Mouse (Mus musculus) colon, adult 2 months (tissue): ENCODE data around the gene Amigo1. TPM values are rescaled to one million over a fixed set of nuclear protein-coding genes. Genes with fewer than 3 reads are reported as not detected.

Source experiments
- polyA plus RNA-seq: library from polyadenylated mRNA; depleted of rRNA; stranded (reverse); fragments of >200 nt; gene quantifications from 2 replicates; pipeline ENCODE4 v1.2.3, GENCODE M21; 2012; rRNA removed

Amigo1 gene
- 34.4 and 35.8 TPM in 2 replicates for polyA plus RNA-seq

GRCm38 (mm10) chr3:108186098-108187047 is at the start of gene Amigo1:
Amigo1 (plus strand) TSS chr3:108186335.

DNA sequence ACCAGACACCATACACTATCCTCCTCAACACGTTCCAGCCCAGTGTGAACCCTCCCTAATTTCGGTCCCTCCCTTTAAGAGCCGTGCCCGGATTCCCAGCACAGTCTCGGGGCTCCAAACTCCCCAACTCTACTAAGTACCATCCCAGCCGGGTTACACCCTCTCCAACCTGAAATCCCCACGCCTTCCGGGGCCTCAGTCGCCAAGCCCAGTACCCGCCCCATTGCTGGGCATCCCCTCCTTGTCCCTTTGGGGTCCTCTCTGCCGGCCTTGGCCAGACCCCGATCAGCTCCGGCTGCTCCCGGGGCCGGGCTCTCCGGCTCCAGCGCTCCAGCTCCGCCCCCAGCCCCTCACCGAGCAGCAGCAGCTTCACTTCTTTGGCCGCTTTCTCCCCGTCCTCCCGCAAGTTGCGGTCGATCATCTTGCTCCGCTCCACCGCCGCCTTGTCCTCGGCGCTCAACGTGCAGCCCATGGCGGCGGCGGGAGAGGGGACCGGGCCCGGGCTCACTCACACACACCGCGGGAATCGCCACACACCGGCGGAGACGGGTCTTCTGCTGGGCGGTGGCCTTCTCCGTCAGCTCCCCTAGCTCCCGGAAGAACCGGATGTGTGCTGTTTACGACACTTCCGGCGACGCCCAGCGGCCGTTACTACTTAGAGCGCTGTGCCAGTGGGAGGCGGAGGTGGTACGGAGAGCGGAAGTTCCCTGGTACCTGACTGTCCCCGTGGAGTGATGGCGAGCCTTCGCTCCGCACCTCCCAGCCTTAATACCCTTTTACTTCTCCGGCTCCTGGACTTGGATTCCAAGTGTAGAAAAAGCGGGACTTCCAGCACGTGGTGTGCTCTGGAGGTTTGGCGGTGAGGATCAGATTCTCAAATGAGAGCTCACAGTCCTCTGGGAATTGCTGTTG is 40.3 kb upstream of the Amigo1 start, which contains the start of gene Gnai3:
Gene Gnai3, minus strand, starts transcription at position 613 of the 912 bp plus-strand sequence.

GRCm38 (mm10) chr3:108154656-108155055 is 31.5 kb upstream of the Amigo1 start, which contains the start of gene Gpr61:
Gpr61 (minus strand) TSS chr3:108154882.

DNA sequence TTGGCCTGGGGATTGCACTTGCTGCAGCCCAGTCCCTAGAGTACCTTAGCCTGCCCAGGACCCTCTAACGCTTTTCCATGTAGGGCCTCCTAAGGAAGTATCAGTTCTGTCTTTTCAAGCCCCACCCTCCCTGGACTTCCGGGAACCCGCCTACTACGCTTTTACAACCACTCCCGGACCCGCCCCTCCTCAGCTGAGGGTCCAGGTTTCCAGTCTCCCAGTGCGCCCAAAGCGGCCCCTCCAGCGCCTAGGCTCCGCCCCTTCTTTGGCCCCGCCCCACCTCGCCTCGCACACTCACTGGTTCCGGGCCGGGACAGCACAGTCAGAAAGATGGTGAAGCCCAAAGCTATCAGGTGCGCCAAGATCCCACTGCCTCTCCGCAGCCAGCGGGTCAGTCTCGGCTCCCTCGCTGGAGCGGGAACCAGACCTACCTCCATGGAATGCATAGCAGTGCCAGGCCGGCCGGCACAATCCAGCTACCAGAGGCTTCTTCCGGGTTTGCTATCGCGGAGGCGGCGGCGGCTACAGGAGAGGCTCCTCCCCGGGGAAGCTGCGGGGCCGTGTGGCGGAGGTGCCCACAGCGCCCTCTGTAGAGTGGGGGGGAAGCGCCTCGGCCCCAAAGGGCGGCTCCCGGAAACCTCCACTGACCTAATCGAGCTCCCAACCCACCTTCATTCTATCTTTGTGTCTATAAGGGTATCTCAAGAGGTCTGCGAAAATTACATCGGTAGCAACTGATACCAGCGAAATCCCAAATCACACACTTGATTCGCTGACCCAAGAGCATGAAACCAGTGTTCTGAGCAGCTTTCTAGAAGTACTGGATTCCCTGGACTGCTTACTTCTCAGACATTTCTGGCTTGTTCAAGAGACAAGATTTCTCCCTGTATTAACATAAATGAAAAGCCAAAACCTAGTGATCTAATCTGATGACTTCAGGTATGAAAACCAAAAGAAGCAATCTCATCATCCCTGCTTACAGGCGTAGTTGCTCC is 14.5 kb downstream of the Amigo1 start, which contains the start of gene Cyb561d1:
Gene Cyb561d1, minus strand, starts transcription at position 884 of the 995 bp plus-strand sequence.

DNA sequence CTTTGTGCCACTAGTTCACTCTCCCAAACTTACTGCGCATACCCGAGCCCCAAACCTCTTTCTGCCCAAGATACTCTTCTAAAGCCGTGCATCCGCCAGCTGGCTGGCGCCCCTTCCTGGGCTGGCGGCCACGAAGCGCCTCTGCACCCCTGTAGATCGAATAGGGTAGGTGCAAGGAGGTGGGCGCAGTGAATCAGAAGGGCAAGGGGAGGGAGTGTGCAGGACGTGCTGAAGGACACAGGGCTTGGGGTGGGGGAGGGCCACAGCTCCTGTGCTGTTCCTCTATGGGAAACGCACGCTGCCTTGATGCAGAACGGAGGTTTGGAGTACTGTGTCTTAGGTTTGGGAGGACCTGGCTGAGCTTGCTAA is 24.6 kb downstream of the Amigo1 start, which contains the start of gene Atxn7l2:
Gene Atxn7l2, minus strand, starts transcription at position 164 of the 369 bp plus-strand sequence.

GRCm38 (mm10) chr3:108226558-108227350 is 40.6 kb downstream of the Amigo1 start, which contains the start of gene Sypl2:
Sypl2 (minus strand) TSS chr3:108226648.

Other genes with a start within 250 kb of the Amigo1 start
- 7.4 and 10.8 TPM in 2 replicates for gene Gstm6, start 242.6 kb upstream of the Amigo1 start, polyA plus RNA-seq
- gene Gstm3, start 217.1 kb upstream of the Amigo1 start, polyA plus RNA-seq, result 36.5 and 50.1 TPM in 2 replicates
- 102 and 107 TPM in 2 replicates for gene Gstm2, start 199.9 kb upstream of the Amigo1 start, polyA plus RNA-seq
- gene Gstm1, start 168.4 kb upstream of the Amigo1 start, polyA plus RNA-seq, result 766 and 864 TPM in 2 replicates
- 12.6 and 14.9 TPM in 2 replicates for gene Gstm4, start 141.4 kb upstream of the Amigo1 start, polyA plus RNA-seq
- 141 and 154 TPM in 2 replicates for gene Ampd2, start 99.7 kb upstream of the Amigo1 start, polyA plus RNA-seq
- gene Gnat2, start 93.5 kb upstream of the Amigo1 start, polyA plus RNA-seq, result 2.2 and 2.3 TPM in 2 replicates
- gene Gnai3, start 40.2 kb upstream of the Amigo1 start, polyA plus RNA-seq, result 15.0 and 19.4 TPM in 2 replicates
- 0.07 and 0.09 TPM in 2 replicates for gene Gpr61, start 31.5 kb upstream of the Amigo1 start, polyA plus RNA-seq
- gene Cyb561d1, start 14.9 kb downstream of the Amigo1 start, polyA plus RNA-seq, result 10.4 and 13.1 TPM in 2 replicates
- 5.9 and 7.4 TPM in 2 replicates for gene Atxn7l2, start 24.6 kb downstream of the Amigo1 start, polyA plus RNA-seq
- gene Sypl2, start 40.3 kb downstream of the Amigo1 start, polyA plus RNA-seq, result 0.66 and 0.67 TPM in 2 replicates
- 22.6 and 23.4 TPM in 2 replicates for gene Psma5, start 70.6 kb downstream of the Amigo1 start, polyA plus RNA-seq
- 105 and 121 TPM in 2 replicates for gene Sort1, start 97.7 kb downstream of the Amigo1 start, polyA plus RNA-seq
- gene Mybphl, start 178.6 kb downstream of the Amigo1 start, polyA plus RNA-seq, result not detected in 2 replicates
- 4.6 and 4.7 TPM in 2 replicates for gene Psrc1, start 197.5 kb downstream of the Amigo1 start, polyA plus RNA-seq
- gene Celsr2, start 229.2 kb downstream of the Amigo1 start, polyA plus RNA-seq, result 6.6 and 7.8 TPM in 2 replicates